Mouse (Mus musculus): ENCODE measurements around the gene Aprt. TPM values are rescaled to one million over a fixed set of nuclear protein-coding genes. Genes with fewer than 3 reads are reported as not detected.
A peak's percentile ranks its signal among the peaks of the same experiment; 100 is the strongest.

The Aprt gene
- polyA plus RNA-seq, 1 experiment from 2014 or later, result 295 TPM

GRCm38 (mm10) chr8:122571153-122571552, 5.6 kb downstream of the Aprt start:
- Histone ChIP-seq H3K27ac (no peak overlapping the region), H3K4me2 (no peak overlapping the region), H3K36me3 (peaks cover 53% of the 10 kb centered on the region), H3K27me3 (no peaks in the 10 kb centered on the region), H3K9ac (no peak overlapping the region), H3K9me3 (no peaks in the 10 kb centered on the region), H3K4me1 (peaks cover 49% of the 10 kb centered on the region), H3K4me3 (no peak overlapping the region)
- no peak for ATAC-seq (ENCODE audit: insufficient number of reproducible peaks, low FRiP score, low TSS enrichment, low read depth)
- WGBS, result 93% methylated on average over 11 of the region's 11 CpGs

GRCm38 (mm10) chr8:122569996-122570395, 6.7 kb downstream of the Aprt start:
- H3K9me3 ChIP-seq, result no peaks in the 10 kb centered on the region
- no peak for ATAC-seq (ENCODE audit: insufficient number of reproducible peaks, low FRiP score, low TSS enrichment, low read depth)
- H3K4me2 ChIP-seq, result 0 out of 2 replicates have a peak overlapping the region, but pooled peaks have one; percentile 3
- H3K9ac ChIP-seq, result no peak overlapping the region
- 94% methylated on average over 16 of the region's 16 CpGs for WGBS
- no peaks in the 10 kb centered on the region for H3K27me3 ChIP-seq
- H3K4me3 ChIP-seq, result no peak overlapping the region
- H3K4me1 ChIP-seq, result peaks cover 38% of the 10 kb centered on the region
- peaks cover 53% of the 10 kb centered on the region for H3K36me3 ChIP-seq
- no peak overlapping the region for H3K27ac ChIP-seq

GRCm38 (mm10) chr8:122569329-122569728, 7.4 kb downstream of the Aprt start:
- 66% methylated on average over 9 of the region's 9 CpGs for WGBS
- Histone ChIP-seq H3K4me2 (peak overlapping the region; percentile 85), H3K27ac (peak overlapping the region; percentile 59; the same call in 1 of the 2 replicates)

GRCm38 (mm10) chr8:122568881-122569309, 7.8 kb downstream of the Aprt start:
- Histone ChIP-seq H3K27me3 (no peaks in the 10 kb centered on the region), H3K9ac (peak overlapping the region; percentile 97), H3K4me3 (peak overlapping the region; percentile 87), H3K4me2 (peak overlapping the region; percentile 85), H3K27ac (peak overlapping the region; percentile 59; the same call in 1 of the 2 replicates), H3K36me3 (peaks cover 43% of the 10 kb centered on the region), H3K9me3 (no peaks in the 10 kb centered on the region), H3K4me1 (peaks cover 31% of the 10 kb centered on the region)
- ATAC-seq (ENCODE audit: insufficient number of reproducible peaks, low FRiP score, low TSS enrichment, low read depth), result no peak
- WGBS, result 9% methylated on average over 10 of the region's 10 CpGs

More at GRCm38 (mm10) chr8:122569329-122569728, 7.4 kb downstream of the Aprt start:
- no peaks in the 10 kb centered on the region for H3K27me3 ChIP-seq
- H3K9ac ChIP-seq, result peak overlapping the region; percentile 97
- peak overlapping the region; percentile 87 for H3K4me3 ChIP-seq
- H3K36me3 ChIP-seq, result peaks cover 47% of the 10 kb centered on the region
- peaks cover 31% of the 10 kb centered on the region for H3K4me1 ChIP-seq
- no peak for ATAC-seq (ENCODE audit: insufficient number of reproducible peaks, low FRiP score, low TSS enrichment, low read depth)
- H3K9me3 ChIP-seq, result no peaks in the 10 kb centered on the region

- Histone ChIP-seq H3K9me3 (no peaks in the 10 kb centered on the region), H3K4me2 (peak overlapping the region; percentile 85), H3K36me3 (peaks cover 37% of the 10 kb centered on the region), H3K4me1 (peaks cover 31% of the 10 kb centered on the region), H3K9ac (peak overlapping the region; percentile 97), H3K27ac (peak overlapping the region; percentile 97), H3K4me3 (peak overlapping the region; percentile 87), H3K27me3 (no peaks in the 10 kb centered on the region)
- under 1% methylated on average over 34 of the region's 34 CpGs for WGBS
- peak; percentile 31 for ATAC-seq (ENCODE audit: insufficient number of reproducible peaks, low FRiP score, low TSS enrichment, low read depth)
These were observed 8.6 kb downstream of the Aprt start for GRCm38 (mm10) chr8:122568109-122568504.

- Histone ChIP-seq H3K9me3 (no peaks in the 10 kb centered on the region), H3K4me1 (peaks cover 31% of the 10 kb centered on the region), H3K27ac (peak within 1 kb of the TSS; percentile 97), H3K4me3 (peak within 1 kb of the TSS; percentile 87), H3K27me3 (no peaks in the 10 kb centered on the region), H3K9ac (peak within 1 kb of the TSS; percentile 97), H3K4me2 (peak within 1 kb of the TSS; percentile 85), H3K36me3 (peaks cover 32% of the 10 kb centered on the region)
- ATAC-seq (ENCODE audit: insufficient number of reproducible peaks, low FRiP score, low TSS enrichment, low read depth), result peak; percentile 94
- 0% methylated on average over 62 of the region's 62 CpGs for WGBS
These were observed 9.2 kb downstream of the Aprt start, which contains the start of gene Cdt1 for GRCm38 (mm10) chr8:122567361-122568108. TSS of gene Cdt1 (plus strand) at chr8:122568015.

- Histone ChIP-seq H3K4me1 (peaks cover 31% of the 10 kb centered on the region), H3K36me3 (peaks cover 24% of the 10 kb centered on the region), H3K27ac (peak overlapping the region; percentile 97), H3K9ac (peak overlapping the region; percentile 72; the same call in 1 of the 2 replicates), H3K27me3 (no peaks in the 10 kb centered on the region), H3K4me3 (peak overlapping the region; percentile 87), H3K9me3 (no peaks in the 10 kb centered on the region), H3K4me2 (peak overlapping the region; percentile 85)
- ATAC-seq (ENCODE audit: insufficient number of reproducible peaks, low FRiP score, low TSS enrichment, low read depth), result no peak
- WGBS, result 35% methylated on average over 6 of the region's 6 CpGs
These were observed 9.9 kb downstream of the Aprt start for GRCm38 (mm10) chr8:122566766-122567165.

- H3K36me3 ChIP-seq, result peaks cover 3% of the 10 kb centered on the region
- 71% methylated on average over 25 of the region's 25 CpGs for WGBS
- peaks cover 23% of the 10 kb centered on the region for H3K4me1 ChIP-seq
- no peaks in the 10 kb centered on the region for H3K9me3 ChIP-seq
- H3K9ac ChIP-seq, result no peak overlapping the region
- H3K4me3 ChIP-seq, result no peak overlapping the region
- H3K27ac ChIP-seq, result peak overlapping the region; percentile 28; the same call in 1 of the 2 replicates
- H3K27me3 ChIP-seq, result no peaks in the 10 kb centered on the region
- no peak for ATAC-seq (ENCODE audit: insufficient number of reproducible peaks, low FRiP score, low TSS enrichment, low read depth)
- no peak overlapping the region for H3K4me2 ChIP-seq
These were observed 12.1 kb downstream of the Aprt start for GRCm38 (mm10) chr8:122564363-122565352.

GRCm38 (mm10) chr8:122561199-122561598, 15.5 kb downstream of the Aprt start:
- Histone ChIP-seq H3K9me3 (no peaks in the 10 kb centered on the region), H3K4me1 (peaks cover 20% of the 10 kb centered on the region), H3K36me3 (no peaks in the 10 kb centered on the region), H3K27me3 (no peaks in the 10 kb centered on the region), H3K9ac (no peak overlapping the region), H3K4me2 (no peak overlapping the region), H3K27ac (no peak overlapping the region), H3K4me3 (no peak overlapping the region)
- WGBS, result 82% methylated on average over 5 of the region's 5 CpGs
- ATAC-seq (ENCODE audit: insufficient number of reproducible peaks, low FRiP score, low TSS enrichment, low read depth), result no peak

GRCm38 (mm10) chr8:122558671-122559349, 17.9 kb downstream of the Aprt start:
- WGBS, result 12% methylated on average over 12 of the region's 12 CpGs
- Histone ChIP-seq H3K4me1 (peaks cover 22% of the 10 kb centered on the region), H3K27ac (no peak overlapping the region), H3K27me3 (no peaks in the 10 kb centered on the region), H3K4me3 (no peak overlapping the region), H3K9ac (no peak overlapping the region), H3K4me2 (no peak overlapping the region), H3K9me3 (no peaks in the 10 kb centered on the region), H3K36me3 (no peaks in the 10 kb centered on the region)
- ATAC-seq (ENCODE audit: insufficient number of reproducible peaks, low FRiP score, low TSS enrichment, low read depth), result no peak
